Mouse (Mus musculus): ENCODE data around the gene Rinl. TPM values are rescaled to one million over a fixed set of nuclear protein-coding genes. Genes with fewer than 3 reads are reported as not detected.

The Rinl gene
- 1 to 10 TPM; 2.5 TPM for total RNA-seq (2021)

- no peak for DNase-seq
Observed at GRCm38 (mm10) chr7:28788307-28789195, at the start of gene Rinl. Gene Rinl (plus strand): TSS chr7:28788969.

GRCm38 (mm10) chr7:28739829-28740228 is 48.9 kb upstream of the Rinl start:
- DNase-seq, result no peak

DNA sequence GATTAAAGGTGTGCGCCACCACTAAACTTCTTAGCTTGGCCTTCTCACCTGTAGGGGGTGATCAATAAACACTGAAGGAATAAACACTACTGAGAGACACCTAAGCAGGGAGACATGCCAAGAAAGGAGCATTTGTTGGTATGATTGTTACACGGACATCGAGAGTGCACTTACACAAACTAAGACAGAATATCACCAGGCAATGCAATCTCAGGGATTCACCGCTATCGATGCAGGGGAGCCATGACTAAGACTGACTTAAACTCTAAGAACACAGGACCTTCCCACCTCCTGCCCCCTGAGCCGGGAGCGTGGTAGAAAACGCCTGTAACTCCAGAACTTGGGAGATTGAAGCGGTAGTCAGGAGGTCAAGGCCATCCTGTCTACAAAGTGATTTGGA is 47.8 kb upstream of the Rinl start:
- no peak for DNase-seq

GRCm38 (mm10) chr7:28741368-28741708 is 47.4 kb upstream of the Rinl start:
- DNase-seq, result no peak

DNA sequence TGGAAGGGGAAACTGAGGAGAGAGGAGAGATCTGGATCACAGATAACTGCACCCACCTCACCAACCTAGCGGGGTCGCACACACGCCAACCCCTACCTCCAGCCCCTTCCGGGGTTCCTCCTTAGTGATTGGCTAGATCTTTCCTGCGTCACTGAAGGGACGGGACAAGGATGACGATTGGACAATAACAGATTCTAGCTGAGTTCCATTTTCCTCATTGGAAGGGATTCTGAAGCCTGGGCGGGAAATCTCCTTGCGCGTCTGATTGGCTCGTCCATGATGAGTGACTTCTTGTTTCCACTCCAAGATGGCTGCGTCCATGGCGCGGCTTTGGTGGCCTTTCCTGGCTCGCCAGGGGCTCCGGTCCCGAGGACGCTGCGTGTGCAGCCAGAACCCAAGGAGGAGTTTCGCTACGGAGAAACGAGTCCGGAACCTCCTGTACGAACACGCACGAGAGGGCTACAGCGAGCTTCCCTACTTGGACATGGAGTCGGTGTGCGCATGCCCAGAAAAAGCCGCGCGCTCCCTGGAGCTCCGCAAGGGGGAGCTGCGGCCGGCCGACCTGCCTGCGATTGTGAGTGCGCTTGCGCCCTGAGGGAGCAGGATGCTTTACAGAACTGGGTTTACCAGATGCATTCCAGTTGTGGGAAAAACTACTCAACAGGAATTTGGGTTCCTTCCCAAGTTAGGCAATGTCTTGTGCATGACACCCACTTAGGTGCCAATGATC is 46.9 kb upstream of the Rinl start, which contains the start of the genes Mrps12 and Sars2:
Gene Mrps12, minus strand, starts transcription at position 112 of the 730 bp plus-strand sequence.
Gene Sars2, plus strand, starts transcription at position 284 of the 730 bp plus-strand sequence.
- peak; percentile 95 to 96 for DNase-seq

- no peak for DNase-seq
Observed at GRCm38 (mm10) chr7:28749935-28750334, 38.8 kb upstream of the Rinl start.

GRCm38 (mm10) chr7:28756079-28756478 is 32.7 kb upstream of the Rinl start, which contains the start of gene Ccer2:
Gene Ccer2 (plus strand): TSS chr7:28756174.
- no peak for DNase-seq

DNA sequence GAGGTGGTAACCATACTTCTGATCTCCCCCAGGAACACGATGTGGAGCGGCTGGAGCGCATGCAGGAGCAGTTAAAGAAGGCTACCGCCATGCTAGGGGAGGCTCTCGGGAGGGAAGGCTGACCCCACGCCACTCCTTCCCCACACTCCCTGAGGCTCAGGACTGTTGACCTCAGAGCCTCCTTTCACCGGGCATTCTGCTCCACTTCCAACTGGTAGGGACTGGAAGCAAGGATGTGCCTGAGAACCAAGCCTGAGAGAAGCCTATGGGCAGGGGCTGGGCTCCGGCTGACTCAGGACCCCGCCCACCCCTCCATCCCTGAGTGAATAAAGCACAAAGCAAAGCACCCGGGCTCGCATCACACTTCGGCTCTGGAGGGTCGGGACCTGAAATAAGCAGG is 30.1 kb upstream of the Rinl start:
- no peak for DNase-seq

DNA sequence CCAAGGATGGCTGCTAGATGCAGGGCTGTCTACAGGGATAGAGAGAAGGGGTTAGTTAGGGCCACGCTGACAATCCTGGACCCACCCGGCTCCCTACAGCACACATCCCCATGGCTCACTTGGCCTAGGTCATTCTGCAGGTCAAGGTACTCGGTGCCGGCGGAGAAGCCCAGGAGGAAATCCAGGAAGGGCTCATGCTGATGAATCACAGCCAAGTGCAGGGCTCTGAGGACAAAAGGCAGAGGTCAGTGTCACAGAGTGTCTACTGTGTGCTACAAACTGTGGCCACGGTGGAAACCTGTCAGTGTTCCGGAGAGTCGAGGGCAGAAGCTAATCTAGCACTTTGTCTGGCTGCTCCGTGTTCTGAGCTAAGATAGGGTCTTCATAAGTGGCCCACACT is 26.9 kb upstream of the Rinl start:
- no peak for DNase-seq

GRCm38 (mm10) chr7:28765211-28765610 is 23.6 kb upstream of the Rinl start:
- no peak for DNase-seq

DNA sequence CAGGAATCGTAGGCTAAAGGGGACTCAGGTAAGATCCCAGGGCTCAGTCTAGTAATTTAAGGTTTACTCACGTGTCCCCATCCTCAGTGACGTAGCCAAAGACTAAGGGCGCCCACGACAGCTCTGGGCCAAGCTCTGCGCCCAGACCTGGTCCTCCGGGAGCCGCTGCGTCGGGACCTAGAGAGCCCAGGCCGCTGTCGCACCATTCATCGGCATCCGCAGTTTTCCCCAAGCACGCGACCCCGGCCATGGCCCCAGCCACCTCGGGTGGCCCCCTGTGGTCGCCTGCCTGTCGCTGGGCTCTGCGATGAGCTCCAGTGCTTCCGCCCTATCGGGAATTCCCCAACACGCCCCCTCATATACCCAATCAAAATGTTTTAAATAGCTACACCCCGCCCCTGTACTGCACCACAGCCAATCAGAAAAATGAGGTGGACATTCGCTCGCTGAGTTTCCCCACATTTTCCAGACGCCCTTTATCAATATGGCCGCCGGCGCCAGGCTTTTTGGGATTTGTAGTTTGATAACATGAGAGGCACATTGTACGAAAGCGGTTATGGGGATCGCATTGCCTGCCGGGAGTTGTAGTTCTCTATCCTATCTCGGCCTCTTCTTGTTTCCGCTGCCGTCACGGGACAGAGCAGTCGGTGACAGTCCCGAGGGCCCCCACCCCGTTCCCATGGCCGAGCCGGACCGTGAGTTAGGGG is 22.4 kb upstream of the Rinl start, which contains the start of gene Sirt2:
Gene Sirt2, plus strand, starts transcription at position 563 of the 707 bp plus-strand sequence.
- peak; percentile 97 to 98 for DNase-seq

DNA sequence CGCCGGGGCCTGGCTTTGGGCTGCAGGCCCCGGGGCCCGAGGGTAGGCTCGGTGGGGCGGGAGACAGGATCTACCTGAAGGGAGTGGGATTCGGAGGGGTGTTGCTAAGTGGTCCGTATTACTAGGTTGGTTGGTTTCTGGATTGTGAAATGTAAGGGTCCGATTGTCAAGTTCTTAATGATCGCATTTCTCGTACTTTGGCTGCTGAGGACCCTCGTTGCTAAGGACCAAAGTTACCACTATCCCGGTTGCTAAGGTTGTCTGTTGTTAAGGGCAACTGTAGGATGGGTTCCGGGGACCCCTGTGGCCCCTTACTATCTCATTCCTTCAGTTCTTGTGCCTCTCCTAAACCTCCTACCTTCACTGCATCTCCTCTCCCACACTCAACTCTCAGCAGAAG is 21.9 kb upstream of the Rinl start:
- no peak for DNase-seq

DNA sequence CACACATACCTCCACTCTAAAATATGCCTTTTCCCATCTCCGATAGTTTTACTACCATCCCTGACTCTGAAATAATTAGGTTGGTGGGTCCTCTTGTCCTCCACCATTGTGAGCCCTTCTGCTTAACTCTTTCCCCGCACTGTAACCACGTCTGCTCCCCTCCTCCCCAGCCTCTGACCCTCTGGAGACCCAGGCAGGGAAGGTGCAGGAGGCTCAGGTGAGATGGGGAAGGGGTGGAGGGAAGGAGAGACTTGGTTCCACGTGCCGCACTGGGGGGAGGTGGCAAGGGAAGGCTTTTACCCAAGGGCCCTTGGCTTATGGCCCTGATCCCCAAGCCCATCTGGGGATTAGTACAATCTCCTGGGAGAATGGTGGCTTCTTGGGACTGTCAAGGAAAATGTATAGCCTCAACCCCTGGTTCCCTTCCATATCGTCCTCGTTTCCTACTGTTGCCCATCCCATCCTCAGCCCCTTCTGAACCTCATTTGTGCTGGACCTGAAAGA is 21.3 kb upstream of the Rinl start, which contains the start of gene Nfkbib:
Gene Nfkbib, minus strand, starts transcription at position 51 of the 504 bp plus-strand sequence.
- no peak for DNase-seq

GRCm38 (mm10) chr7:28769414-28769958 is 19.3 kb upstream of the Rinl start:
- DNase-seq, result no peak

DNA sequence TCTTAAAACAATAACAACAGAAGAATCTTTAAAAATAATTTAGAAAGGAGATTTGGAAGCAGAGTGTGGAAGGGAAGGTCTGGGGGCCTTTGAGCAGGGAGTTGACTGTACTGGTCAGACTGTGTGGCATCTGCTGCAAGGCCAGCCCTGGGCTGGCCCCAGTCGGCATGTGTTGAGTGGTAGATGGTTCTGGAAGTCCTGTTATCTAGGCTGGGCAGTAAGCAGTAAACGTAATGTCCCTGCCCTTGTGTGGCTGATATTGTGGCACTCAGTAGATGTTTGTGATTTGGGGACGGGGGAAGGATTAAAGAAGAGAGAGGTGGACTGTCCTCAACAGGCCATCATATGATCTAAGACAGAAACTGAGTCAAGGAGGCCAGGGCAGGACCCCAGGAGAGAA is 18.5 kb upstream of the Rinl start:
- no peak for DNase-seq

- no peak for DNase-seq
Observed at GRCm38 (mm10) chr7:28771867-28772266, 16.9 kb upstream of the Rinl start.

DNA sequence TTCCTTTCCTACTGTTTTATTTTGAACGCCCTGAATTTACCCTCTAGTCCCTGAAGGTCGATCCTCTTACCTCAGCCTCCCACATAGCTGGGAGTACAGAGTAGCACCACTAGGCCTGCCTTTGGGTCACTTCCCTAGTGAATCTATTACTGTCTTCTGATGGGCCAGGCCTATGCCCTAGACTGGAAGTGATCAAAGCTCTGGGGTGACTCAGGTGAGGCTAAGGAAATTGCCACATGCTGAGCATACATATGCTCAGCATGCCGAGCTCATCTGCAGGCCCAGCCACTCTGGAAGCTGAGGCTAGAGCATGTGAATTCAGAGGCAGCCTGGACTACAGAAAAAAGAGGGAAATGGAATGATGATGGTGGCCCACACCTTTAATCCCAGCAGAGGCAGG is 15.6 kb upstream of the Rinl start:
- DNase-seq, result no peak

- DNase-seq, result peak; percentile 42 to 64
Observed at GRCm38 (mm10) chr7:28774164-28774563, 14.6 kb upstream of the Rinl start.

DNA sequence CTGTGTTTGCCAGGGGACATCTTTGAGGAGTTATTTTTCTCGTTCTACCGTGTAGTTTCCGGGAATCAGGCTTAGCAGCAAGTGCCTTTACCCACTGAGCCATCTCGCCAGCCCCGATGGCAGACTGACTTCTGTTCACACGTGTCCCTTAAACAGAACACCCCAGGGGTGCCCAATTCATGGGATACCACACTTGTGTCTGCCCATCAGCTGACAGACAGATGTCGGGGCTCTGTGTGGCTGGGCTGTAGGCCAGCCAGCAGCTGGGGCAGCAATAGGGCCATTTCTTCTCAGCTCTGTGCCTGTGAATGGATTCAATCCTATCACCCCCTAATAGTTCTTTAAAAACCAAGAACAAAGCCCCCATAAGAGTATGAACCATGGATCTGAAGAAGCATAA is 13.6 kb upstream of the Rinl start:
- DNase-seq, result no peak

DNA sequence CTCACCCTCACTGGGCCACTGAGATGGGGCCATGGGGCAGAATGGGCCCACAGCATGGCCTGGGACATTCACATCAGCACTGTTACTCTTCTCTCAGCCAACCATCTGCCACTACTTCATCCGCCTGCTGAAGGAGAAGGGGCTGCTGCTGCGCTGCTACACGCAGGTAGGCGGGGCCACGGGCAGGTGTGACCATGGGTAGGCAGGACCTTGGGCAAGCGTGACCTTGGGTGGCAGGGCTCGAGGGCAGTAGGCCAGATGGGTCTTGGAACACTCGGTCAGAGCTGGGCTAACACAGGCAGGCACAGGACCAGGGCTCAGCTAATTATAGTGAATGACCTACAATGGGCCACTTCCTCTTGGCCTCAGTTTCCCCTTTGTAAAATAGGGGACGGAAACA is 9.9 kb upstream of the Rinl start:
- no peak for DNase-seq

- DNase-seq, result peak; percentile 82 to 87
Observed at GRCm38 (mm10) chr7:28780067-28780658, 8.6 kb upstream of the Rinl start.

DNA sequence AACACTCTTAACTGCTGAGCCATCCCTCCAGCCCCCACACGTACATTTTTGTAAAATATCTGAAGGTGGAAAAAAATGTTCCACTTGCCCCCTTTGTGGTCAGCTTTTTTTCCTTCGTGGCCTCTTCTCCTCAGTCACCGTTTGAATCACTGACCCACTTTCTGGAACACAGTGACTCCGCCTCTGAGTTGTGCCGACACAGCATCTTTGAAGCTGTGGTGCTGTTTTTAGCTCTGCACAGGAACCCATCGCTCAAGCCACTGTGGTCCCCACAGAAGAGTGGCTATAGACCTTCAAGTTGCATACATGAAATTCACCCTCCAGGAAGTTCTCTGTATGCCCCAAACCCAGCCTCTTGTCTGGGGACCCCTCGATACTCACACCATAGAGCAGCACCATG is 7.9 kb upstream of the Rinl start:
- DNase-seq, result no peak

Measured in layer of hippocampus, postnatal 36 days (tissue).